Mouse (Mus musculus): ENCODE data around the gene 3425401B19Rik. TPM values are rescaled to one million over a fixed set of nuclear protein-coding genes. Genes with fewer than 3 reads are reported as not detected.

3425401B19Rik gene
- polyA plus RNA-seq, 1 experiment from 2014 or later = 0.09 TPM

- 86% methylated on average over 7 of the region's 7 CpGs for WGBS
- no peak for DNase-seq (ENCODE audit: low spot score)
- H3K27ac ChIP-seq (replicated peaks; ENCODE audit: low read depth, low read length) = no peak overlapping the region
These were observed 23.7 kb upstream of the 3425401B19Rik start for GRCm38 (mm10) chr14:32708756-32709155.

GRCm38 (mm10) chr14:32707938-32708337 lies 22.8 kb upstream of the 3425401B19Rik start:
- Histone ChIP-seq H3K36me3 (ENCODE audit: control insufficient read depth, insufficient read depth, low read length) (no peaks in the 10 kb centered on the region), H3K4me2 (ENCODE audit: low read depth, severe bottlenecking) (no peak overlapping the region), H3K27ac (replicated peaks; ENCODE audit: low read depth, low read length) (no peak overlapping the region), H3K9ac (ENCODE audit: low read length) (no peak overlapping the region), H3K27me3 (ENCODE audit: control insufficient read depth, insufficient read depth, low read length) (no peaks in the 10 kb centered on the region), H3K9me3 (ENCODE audit: control insufficient read depth, low read length) (no peaks in the 10 kb centered on the region), H3K4me3 (ENCODE audit: low read depth, low read length) (no peak overlapping the region), H3K4me1 (ENCODE audit: control insufficient read depth, insufficient read depth, low read length) (no peaks in the 10 kb centered on the region)
- DNase-seq (ENCODE audit: low spot score) (no peak), ATAC-seq (ENCODE audit: insufficient number of reproducible peaks, low FRiP score, low TSS enrichment, low read depth) (no peak)
- WGBS = 66% methylated on average over 8 of the region's 8 CpGs

More at GRCm38 (mm10) chr14:32708756-32709155, 23.7 kb upstream of the 3425401B19Rik start:
- Histone ChIP-seq H3K4me2 (ENCODE audit: low read depth, severe bottlenecking) (no peak overlapping the region), H3K36me3 (ENCODE audit: control insufficient read depth, insufficient read depth, low read length) (no peaks in the 10 kb centered on the region), H3K9me3 (ENCODE audit: control insufficient read depth, low read length) (no peaks in the 10 kb centered on the region), H3K4me3 (ENCODE audit: low read depth, low read length) (no peak overlapping the region), H3K9ac (ENCODE audit: low read length) (no peak overlapping the region), H3K27me3 (ENCODE audit: control insufficient read depth, insufficient read depth, low read length) (no peaks in the 10 kb centered on the region), H3K4me1 (ENCODE audit: control insufficient read depth, insufficient read depth, low read length) (no peaks in the 10 kb centered on the region)
- ATAC-seq (ENCODE audit: insufficient number of reproducible peaks, low FRiP score, low TSS enrichment, low read depth) = no peak

GRCm38 (mm10) chr14:32700972-32701371 lies 15.9 kb upstream of the 3425401B19Rik start:
- Histone ChIP-seq H3K27ac (replicated peaks; ENCODE audit: low read depth, low read length) (no peak overlapping the region), H3K27me3 (ENCODE audit: control insufficient read depth, insufficient read depth, low read length) (no peaks in the 10 kb centered on the region), H3K4me3 (ENCODE audit: low read depth, low read length) (no peak overlapping the region), H3K9ac (ENCODE audit: low read length) (no peak overlapping the region), H3K4me1 (ENCODE audit: control insufficient read depth, insufficient read depth, low read length) (0 out of 2 replicates have a peak, but pooled peaks cover 4% of the 10 kb centered on the region), H3K4me2 (ENCODE audit: low read depth, severe bottlenecking) (no peak overlapping the region), H3K36me3 (ENCODE audit: control insufficient read depth, insufficient read depth, low read length) (no peaks in the 10 kb centered on the region), H3K9me3 (ENCODE audit: control insufficient read depth, low read length) (no peaks in the 10 kb centered on the region)
- 18% methylated on average over 8 of the region's 8 CpGs for WGBS
- DNase-seq (ENCODE audit: low spot score) (no peak), ATAC-seq (ENCODE audit: insufficient number of reproducible peaks, low FRiP score, low TSS enrichment, low read depth) (no peak)

- Histone ChIP-seq H3K27ac (replicated peaks; ENCODE audit: low read depth, low read length) (no peak overlapping the region), H3K4me1 (ENCODE audit: control insufficient read depth, insufficient read depth, low read length) (0 out of 2 replicates have a peak, but pooled peaks cover 4% of the 10 kb centered on the region), H3K9me3 (ENCODE audit: control insufficient read depth, low read length) (no peaks in the 10 kb centered on the region), H3K36me3 (ENCODE audit: control insufficient read depth, insufficient read depth, low read length) (no peaks in the 10 kb centered on the region), H3K4me3 (ENCODE audit: low read depth, low read length) (no peak overlapping the region), H3K27me3 (ENCODE audit: control insufficient read depth, insufficient read depth, low read length) (no peaks in the 10 kb centered on the region), H3K4me2 (ENCODE audit: low read depth, severe bottlenecking) (no peak overlapping the region), H3K9ac (ENCODE audit: low read length) (no peak overlapping the region)
- DNase-seq (ENCODE audit: low spot score) (no peak), ATAC-seq (ENCODE audit: insufficient number of reproducible peaks, low FRiP score, low TSS enrichment, low read depth) (no peak)
- WGBS = 94% methylated on average over 3 of the region's 3 CpGs
These were observed 13.5 kb upstream of the 3425401B19Rik start for GRCm38 (mm10) chr14:32698556-32698955.

DNA sequence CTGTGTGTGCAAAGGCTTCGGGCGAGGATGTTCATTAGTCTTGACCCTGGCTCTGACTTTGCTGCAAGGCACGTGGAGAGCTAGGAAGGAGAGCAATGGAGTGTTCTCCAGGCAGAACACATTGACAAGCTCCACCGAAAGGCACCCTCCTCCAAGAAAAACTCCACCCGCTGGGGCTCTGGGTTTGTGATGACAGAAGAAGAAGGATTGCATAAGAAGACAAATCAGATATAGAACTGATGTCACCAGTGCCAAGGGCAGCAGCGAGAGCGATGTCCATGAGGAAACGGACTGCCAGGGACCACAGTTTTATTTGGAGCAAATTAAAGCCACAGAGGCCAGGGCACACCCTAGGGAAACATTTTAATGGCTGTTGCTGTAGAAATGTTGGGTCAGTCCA lies 12.7 kb upstream of the 3425401B19Rik start:
- Histone ChIP-seq H3K4me2 (ENCODE audit: low read depth, severe bottlenecking) (no peak overlapping the region), H3K36me3 (ENCODE audit: control insufficient read depth, insufficient read depth, low read length) (no peaks in the 10 kb centered on the region), H3K27me3 (ENCODE audit: control insufficient read depth, insufficient read depth, low read length) (no peaks in the 10 kb centered on the region), H3K4me1 (ENCODE audit: control insufficient read depth, insufficient read depth, low read length) (0 out of 2 replicates have a peak, but pooled peaks cover 4% of the 10 kb centered on the region), H3K27ac (replicated peaks; ENCODE audit: low read depth, low read length) (no peak overlapping the region), H3K9ac (ENCODE audit: low read length) (no peak overlapping the region), H3K9me3 (ENCODE audit: control insufficient read depth, low read length) (no peaks in the 10 kb centered on the region), H3K4me3 (ENCODE audit: low read depth, low read length) (no peak overlapping the region)
- DNase-seq (ENCODE audit: low spot score) (no peak), ATAC-seq (ENCODE audit: insufficient number of reproducible peaks, low FRiP score, low TSS enrichment, low read depth) (no peak)
- WGBS = 82% methylated on average over 8 of the region's 8 CpGs

GRCm38 (mm10) chr14:32696344-32696743 lies 11.3 kb upstream of the 3425401B19Rik start:
- no peak for ATAC-seq (ENCODE audit: insufficient number of reproducible peaks, low FRiP score, low TSS enrichment, low read depth)
- 83% methylated on average over 2 of the region's 2 CpGs for WGBS
- no peak overlapping the region for H3K4me2 ChIP-seq (ENCODE audit: low read depth, severe bottlenecking)

GRCm38 (mm10) chr14:32695906-32696305 lies 10.8 kb upstream of the 3425401B19Rik start:
- Histone ChIP-seq H3K4me3 (ENCODE audit: low read depth, low read length) (no peak overlapping the region), H3K9me3 (ENCODE audit: control insufficient read depth, low read length) (no peaks in the 10 kb centered on the region), H3K27me3 (ENCODE audit: control insufficient read depth, insufficient read depth, low read length) (no peaks in the 10 kb centered on the region), H3K27ac (replicated peaks; ENCODE audit: low read depth, low read length) (no peak overlapping the region), H3K4me2 (ENCODE audit: low read depth, severe bottlenecking) (no peak overlapping the region), H3K9ac (ENCODE audit: low read length) (no peak overlapping the region), H3K4me1 (ENCODE audit: control insufficient read depth, insufficient read depth, low read length) (0 out of 2 replicates have a peak, but pooled peaks cover 3% of the 10 kb centered on the region), H3K36me3 (ENCODE audit: control insufficient read depth, insufficient read depth, low read length) (no peaks in the 10 kb centered on the region)
- WGBS = 86% methylated on average over 2 of the region's 2 CpGs
- no peak for ATAC-seq (ENCODE audit: insufficient number of reproducible peaks, low FRiP score, low TSS enrichment, low read depth)
- DNase-seq (ENCODE audit: low spot score) = no peak

More at GRCm38 (mm10) chr14:32696344-32696743, 11.3 kb upstream of the 3425401B19Rik start:
- H3K9me3 ChIP-seq (ENCODE audit: control insufficient read depth, low read length) = no peaks in the 10 kb centered on the region
- no peak overlapping the region for H3K27ac ChIP-seq (replicated peaks; ENCODE audit: low read depth, low read length)
- H3K36me3 ChIP-seq (ENCODE audit: control insufficient read depth, insufficient read depth, low read length) = no peaks in the 10 kb centered on the region
- H3K27me3 ChIP-seq (ENCODE audit: control insufficient read depth, insufficient read depth, low read length) = no peaks in the 10 kb centered on the region
- H3K4me3 ChIP-seq (ENCODE audit: low read depth, low read length) = no peak overlapping the region
- 0 out of 2 replicates have a peak, but pooled peaks cover 4% of the 10 kb centered on the region for H3K4me1 ChIP-seq (ENCODE audit: control insufficient read depth, insufficient read depth, low read length)
- no peak for DNase-seq (ENCODE audit: low spot score)
- no peak overlapping the region for H3K9ac ChIP-seq (ENCODE audit: low read length)

DNA sequence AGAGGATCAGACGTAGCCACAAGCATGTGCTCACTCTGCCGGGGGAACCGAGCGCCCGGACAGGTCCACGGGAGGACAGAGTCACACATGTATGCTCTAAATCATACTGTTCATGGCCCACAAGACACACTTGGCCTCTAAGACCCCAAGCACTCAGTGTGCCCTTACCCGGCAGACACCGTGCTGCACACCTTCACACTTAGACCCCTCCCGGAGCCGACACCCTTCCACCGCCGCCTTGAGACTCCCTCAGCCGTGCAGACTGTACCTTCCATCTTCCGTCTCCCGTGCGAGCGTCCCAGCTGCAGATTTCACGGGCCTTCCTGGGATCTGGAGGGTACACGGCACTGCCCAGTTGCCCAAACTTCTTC lies 373 bp downstream of the 3425401B19Rik start:
- Histone ChIP-seq H3K36me3 (ENCODE audit: control insufficient read depth, insufficient read depth, low read length) (no peaks in the 10 kb centered on the region), H3K4me3 (ENCODE audit: low read depth, low read length) (no peak overlapping the region), H3K4me2 (ENCODE audit: low read depth, severe bottlenecking) (no peak overlapping the region), H3K27ac (replicated peaks; ENCODE audit: low read depth, low read length) (no peak overlapping the region), H3K9me3 (ENCODE audit: control insufficient read depth, low read length) (no peaks in the 10 kb centered on the region), H3K9ac (ENCODE audit: low read length) (no peak overlapping the region), H3K27me3 (ENCODE audit: control insufficient read depth, insufficient read depth, low read length) (no peaks in the 10 kb centered on the region), H3K4me1 (ENCODE audit: control insufficient read depth, insufficient read depth, low read length) (peaks cover 7% of the 10 kb centered on the region; the same call in 1 of the 2 replicates)
- no peak for DNase-seq (ENCODE audit: low spot score)
- no peak for ATAC-seq (ENCODE audit: insufficient number of reproducible peaks, low FRiP score, low TSS enrichment, low read depth)
- 75% methylated on average over 19 of the region's 19 CpGs for WGBS

All from limb, embryonic 11.5 days (tissue).